Mouse (Mus musculus) left cerebral cortex, adult 2 months (tissue): ENCODE measurements at regions not wholly inside any gene's neighbourhood (a gene's known extent, or its start where the extent isn't known, plus 50 kb on each side); places are given as distances from the start of the nearest gene placed in this dataset.

ENCODE experiments used
- DNase-seq, 2 experiments: peaks; one replicate each; pipeline ENCODE4 v3.0.0; 2021 to 2022; ENCODE audit warnings: low spot score in 2 of 2, mixed read lengths in 1 of 2; ENCODE audit errors: extremely low spot score in 1 of 2
- H3K27ac ChIP-seq: fragments of 200-600 bp; 2 replicates; pipeline ENCODE4 v1.8.1; 2022
- H3K4me3 ChIP-seq: fragments of 200-600 bp; 2 replicates; pipeline ENCODE4 v1.8.1; 2022
- CTCF ChIP-seq: fragments of 200-600 bp; IDR thresholded peaks from 2 replicates; pipeline ENCODE4 v1.8.1; 2022; ENCODE audit warnings: antibody characterized with exemption, mild to moderate bottlenecking, moderate library complexity
- intact Hi-C: fragments of 180-260 bp; cut with DNase I; formaldehyde crosslinking; loops from one replicate; pipeline ENCODE4 v1.15.1; 2025

GRCm38 (mm10) chr19:44626261-44626660, 63.6 kb downstream of the Hif1an start:
- intact Hi-C loops: no loop called here
- Histone ChIP-seq H3K4me3 (no peak overlapping the region), H3K27ac (no peak overlapping the region)
- no peak for DNase-seq
- no peak for TF ChIP-seq CTCF

- no peak overlapping the region for H3K27ac ChIP-seq
- intact Hi-C loops: no loop called here
- no peak for DNase-seq
- peak; percentile 47 for TF ChIP-seq CTCF
- no peak overlapping the region for H3K4me3 ChIP-seq
These were observed 67.1 kb downstream of the Hif1an start for GRCm38 (mm10) chr19:44629705-44630104.

GRCm38 (mm10) chr19:44631356-44632007, 68.8 kb downstream of the Hif1an start:
- Histone ChIP-seq H3K4me3 (no peak overlapping the region), H3K27ac (no peak overlapping the region)
- intact Hi-C loops: no loop called here
- no peak for DNase-seq
- no peak for TF ChIP-seq CTCF

- Histone ChIP-seq H3K4me3 (no peak overlapping the region), H3K27ac (no peak overlapping the region)
- DNase-seq: no peak
- intact Hi-C loops: no loop called here
- TF ChIP-seq CTCF: no peak
These were observed 74.6 kb downstream of the Hif1an start for GRCm38 (mm10) chr19:44637145-44637719.

- intact Hi-C loops: no loop called here
- Histone ChIP-seq H3K27ac (no peak overlapping the region), H3K4me3 (no peak overlapping the region)
- no peak for TF ChIP-seq CTCF
- no peak for DNase-seq
These were observed 77.4 kb downstream of the Hif1an start for GRCm38 (mm10) chr19:44640021-44640420.

GRCm38 (mm10) chr19:44640551-44640950, 77.9 kb downstream of the Hif1an start:
- intact Hi-C loops: no loop called here
- Histone ChIP-seq H3K4me3 (no peak overlapping the region), H3K27ac (no peak overlapping the region)
- DNase-seq: no peak
- no peak for TF ChIP-seq CTCF

- H3K27ac ChIP-seq: no peak overlapping the region
- no peak for DNase-seq
- no peak for TF ChIP-seq CTCF
- H3K4me3 ChIP-seq: no peak overlapping the region
- intact Hi-C loops: no loop called here
These were observed 79.6 kb downstream of the Hif1an start for GRCm38 (mm10) chr19:44642294-44642693.

GRCm38 (mm10) chr19:44644376-44644775, 81.7 kb downstream of the Hif1an start:
- intact Hi-C loops: no loop called here
- Histone ChIP-seq H3K27ac (no peak overlapping the region), H3K4me3 (no peak overlapping the region)
- no peak for DNase-seq
- TF ChIP-seq CTCF: no peak

GRCm38 (mm10) chr19:44644929-44645328, 82.3 kb downstream of the Hif1an start:
- no peak for TF ChIP-seq CTCF
- no peak overlapping the region for H3K27ac ChIP-seq
- H3K4me3 ChIP-seq: no peak overlapping the region
- intact Hi-C loops: no loop called here
- DNase-seq: no peak

- H3K4me3 ChIP-seq: no peak overlapping the region
- no peak overlapping the region for H3K27ac ChIP-seq
- TF ChIP-seq CTCF: no peak
- intact Hi-C loops: no loop called here
- DNase-seq: no peak
These were observed 83.9 kb downstream of the Hif1an start for GRCm38 (mm10) chr19:44646548-44646947.

- no peak for DNase-seq
- intact Hi-C loops: no loop called here
- Histone ChIP-seq H3K27ac (no peak overlapping the region), H3K4me3 (no peak overlapping the region)
- TF ChIP-seq CTCF: no peak
These were observed 86.6 kb downstream of the Hif1an start for GRCm38 (mm10) chr19:44649206-44649605.

- intact Hi-C loops: no loop called here
These were observed 88.2 kb downstream of the Hif1an start for GRCm38 (mm10) chr19:44650841-44651240.

GRCm38 (mm10) chr19:44651605-44652004, 89.0 kb downstream of the Hif1an start:
- Histone ChIP-seq H3K4me3 (no peak overlapping the region), H3K27ac (no peak overlapping the region)
- DNase-seq: no peak
- intact Hi-C loops: no loop called here
- TF ChIP-seq CTCF: peak; percentile 22

More at GRCm38 (mm10) chr19:44650841-44651240, 88.2 kb downstream of the Hif1an start:
- DNase-seq: no peak
- no peak overlapping the region for H3K4me3 ChIP-seq
- H3K27ac ChIP-seq: no peak overlapping the region
- no peak for TF ChIP-seq CTCF
